8 mouse cellular contexts compared by ENCODE assay signal in genomic region chr11:76027139-76028071, GRCm38 (mm10). TPM values are rescaled to one million over a fixed set of nuclear protein-coding genes. Genes with fewer than 3 reads are reported as not detected.
DNase-seq lines count a peak whose midpoint lies in the region; ATAC-seq and TF ChIP-seq lines count a peak whose summit lies in the region.

Gene Rflnb, minus strand, starts transcription at chr11:76027782.

- TF ChIP-seq POLR2A in brain, embryonic 14.5 days (IDR thresholded peaks at IDR 0.05; ENCODE audit: borderline replicate concordance, extremely low read depth, insufficient read depth, insufficient read length, poor library complexity, severe bottlenecking), result peak; percentile 72

- H3K9me3 ChIP-seq in heart, embryonic 11.5 days (replicated peaks; ENCODE audit: control insufficient read depth, low read length), result no peaks in the 10 kb centered on the region
- no peaks in the 10 kb centered on the region for H3K9me3 ChIP-seq in kidney, embryonic 15.5 days (replicated peaks)
- no peaks in the 10 kb centered on the region for H3K9me3 ChIP-seq in liver, embryonic 14.5 days (ENCODE audit: control insufficient read depth, low read length)
- no peaks in the 10 kb centered on the region for H3K9me3 ChIP-seq in stomach, embryonic 14.5 days (ENCODE audit: control insufficient read depth, low read depth, low read length)

- peak within 1 kb of the TSS; percentile 75 for H3K4me3 ChIP-seq in heart, embryonic 11.5 days (ENCODE audit: low read depth, low read length)
- peak within 1 kb of the TSS; percentile 81 for H3K4me3 ChIP-seq in kidney, embryonic 15.5 days (replicated peaks)
- peak within 1 kb of the TSS; percentile 52 to 62 for H3K4me3 ChIP-seq in liver, embryonic 14.5 days (ENCODE audit: insufficient read depth in 1 of 2, low read depth in 2 of 2, low read length in 2 of 2)
- peak within 1 kb of the TSS; percentile 86 for H3K4me3 ChIP-seq in stomach, embryonic 14.5 days (ENCODE audit: low read depth, low read length)

- H3K4me1 ChIP-seq in heart, embryonic 11.5 days (ENCODE audit: control insufficient read depth, insufficient read depth, low read length), result peaks cover 13% of the 10 kb centered on the region; the same call in 1 of the 2 replicates
- H3K4me1 ChIP-seq in kidney, embryonic 15.5 days, result peaks cover 37% of the 10 kb centered on the region
- peaks cover 0 to 5% of the 10 kb centered on the region in 2 experiments; a peak in 2 of 4 replicates for H3K4me1 ChIP-seq in liver, embryonic 14.5 days (replicated peaks; ENCODE audit: control insufficient read depth in 2 of 2, insufficient read depth in 2 of 2, low read length in 1 of 2)
- peaks cover 15% of the 10 kb centered on the region; the same call in 1 of the 2 replicates for H3K4me1 ChIP-seq in stomach, embryonic 14.5 days (ENCODE audit: control insufficient read depth, insufficient read depth, low read length)

- peaks cover 3% of the 10 kb centered on the region; the same call in 1 of the 2 replicates for H3K36me3 ChIP-seq in heart, embryonic 11.5 days (ENCODE audit: control insufficient read depth, insufficient read depth, low read length)
- H3K36me3 ChIP-seq in kidney, embryonic 15.5 days, result peaks cover 11% of the 10 kb centered on the region
- no peaks in the 10 kb centered on the region for H3K36me3 ChIP-seq in liver, embryonic 14.5 days (replicated peaks; ENCODE audit: control insufficient read depth, insufficient read depth, low read depth)
- H3K36me3 ChIP-seq in stomach, embryonic 14.5 days (ENCODE audit: control insufficient read depth, insufficient read depth, low read length), result peaks cover 9% of the 10 kb centered on the region

- TF ChIP-seq EP300 in liver, embryonic 14.5 days (IDR thresholded peaks at IDR 0.05; ENCODE audit: low read depth), result no peak

- DNase-seq in CD4-positive, CD25-positive, alpha-beta regulatory T cell, adult 2 months (ENCODE audit: low read depth, low spot score), result peak; percentile 70
- DNase-seq in brain, embryonic 14.5 days (ENCODE audit: low read depth), result peak; percentile 79
- peak; percentile 38 to 50 (median 41) for DNase-seq in liver, embryonic 14.5 days (ENCODE audit: low read depth in 3 of 3, low spot score in 3 of 3)
- DNase-seq in neural tube, embryonic 10.5 days (ENCODE audit: extremely low spot score, low spot score), result peak; percentile 88

- peak; percentile 81 for ATAC-seq in erythroblast, adult 5-6 weeks (replicated peaks; ENCODE audit: low FRiP score, poor library complexity, severe bottlenecking)
- ATAC-seq in heart, embryonic 11.5 days (replicated peaks; ENCODE audit: insufficient number of reproducible peaks, low FRiP score, low TSS enrichment), result peak; percentile 83
- peak; percentile 91 for ATAC-seq in kidney, embryonic 15.5 days (replicated peaks; ENCODE audit: low FRiP score)
- peak; percentile 83 for ATAC-seq in liver, embryonic 14.5 days (ENCODE audit: insufficient read depth)
- ATAC-seq in stomach, embryonic 14.5 days (ENCODE audit: insufficient number of reproducible peaks, insufficient read depth, low FRiP score, low read depth), result peak; percentile 88

- peak within 1 kb of the TSS; percentile 97 for H3K4me2 ChIP-seq in heart, embryonic 11.5 days
- H3K4me2 ChIP-seq in kidney, embryonic 15.5 days, result peak within 1 kb of the TSS; percentile 88
- peak within 1 kb of the TSS; percentile 76 for H3K4me2 ChIP-seq in liver, embryonic 14.5 days (ENCODE audit: low read depth)
- peak within 1 kb of the TSS; percentile 69 for H3K4me2 ChIP-seq in stomach, embryonic 14.5 days (replicated peaks; ENCODE audit: low read depth, low read length)

- H3K27me3 ChIP-seq in heart, embryonic 11.5 days (ENCODE audit: control insufficient read depth, insufficient read depth, low read length), result no peaks in the 10 kb centered on the region; the same call in none of the 2 replicates
- peaks cover 5% of the 10 kb centered on the region; the same call in 1 of the 2 replicates for H3K27me3 ChIP-seq in kidney, embryonic 15.5 days
- peaks cover 25% of the 10 kb centered on the region for H3K27me3 ChIP-seq in liver, embryonic 14.5 days (ENCODE audit: control insufficient read depth, insufficient read depth, low read length)
- H3K27me3 ChIP-seq in stomach, embryonic 14.5 days (ENCODE audit: control insufficient read depth, insufficient read depth, low read length), result no peaks in the 10 kb centered on the region

- under 1% methylated on average over 92 of the region's 112 CpGs for WGBS in heart, embryonic 11.5 days (ENCODE audit: insufficient replicate concordance)
- WGBS in kidney, embryonic 15.5 days, result 1% methylated on average over 92 of the region's 112 CpGs
- under 1% methylated on average over 111 of the region's 112 CpGs for WGBS in liver, embryonic 14.5 days (ENCODE audit: insufficient replicate concordance)
- WGBS in stomach, embryonic 14.5 days, result under 1% methylated on average over 106 of the region's 112 CpGs

- TF ChIP-seq CTCF in brain, embryonic 14.5 days (IDR thresholded peaks at IDR 0.05; ENCODE audit: borderline replicate concordance, extremely low read depth, insufficient read depth, insufficient read length), result no peak; the same call in 1 of the 2 replicates
- no peak for TF ChIP-seq CTCF in liver, embryonic 14.5 days (IDR thresholded peaks at IDR 0.05; ENCODE audit: low read depth)

- no peak within 1 kb of the TSS for H3K27ac ChIP-seq in heart, embryonic 11.5 days (ENCODE audit: low read depth, low read length)
- peak within 1 kb of the TSS; percentile 84 for H3K27ac ChIP-seq in kidney, embryonic 15.5 days
- H3K27ac ChIP-seq in liver, embryonic 14.5 days, result no peak within 1 kb of the TSS
- peak within 1 kb of the TSS; percentile 84 for H3K27ac ChIP-seq in stomach, embryonic 14.5 days (ENCODE audit: low read length)

- H3K9ac ChIP-seq in heart, embryonic 11.5 days (ENCODE audit: low read depth, low read length), result peak within 1 kb of the TSS; percentile 80
- peak within 1 kb of the TSS; percentile 70 for H3K9ac ChIP-seq in kidney, embryonic 15.5 days
- H3K9ac ChIP-seq in liver, embryonic 14.5 days (replicated peaks), result peak within 1 kb of the TSS; percentile 23
- H3K9ac ChIP-seq in stomach, embryonic 14.5 days (replicated peaks; ENCODE audit: low read depth, low read length), result peak within 1 kb of the TSS; percentile 83

RNA-seq across cellular contexts. Expression of gene Rflnb, which starts in this region (rescaled TPM):
- 3.4 and 6.0 TPM in 2 replicates for polyA plus RNA-seq in brain, embryonic 14.5 days (2012; rRNA removed)
- total RNA-seq in erythroblast, adult 5-6 weeks (2015; ENCODE audit: low replicate concordance), result 19.6 and 22.5 TPM in 2 replicates
- 23.4 and 23.6 TPM in 2 replicates for total RNA-seq in erythroblast, adult 5-6 weeks (2017; ENCODE audit: low replicate concordance)
- polyA plus RNA-seq in heart, embryonic 11.5 days (2014; fragmentation: Nextera tagmentation; extraction: Ambion mirVana), result 8.3 and 9.0 TPM in 2 replicates
- polyA plus RNA-seq in kidney, embryonic 15.5 days (2015; fragmentation: Nextera tagmentation; extraction: Ambion mirVana), result 27.7 and 30.6 TPM in 2 replicates
- 0.92 and 1.3 TPM in 2 replicates for polyA plus RNA-seq in liver, embryonic 14.5 days (2012; rRNA removed)
- polyA plus RNA-seq in liver, embryonic 14.5 days (2014; fragmentation: Nextera tagmentation; extraction: Ambion mirVana), result 1.9 and 2.3 TPM in 2 replicates
- 42.8 and 44.5 TPM in 2 replicates for polyA plus RNA-seq in stomach, embryonic 14.5 days (2014; fragmentation: Nextera tagmentation; extraction: Ambion mirVana)

Comparison
In these comparisons a context has a peak if more than half of its experiments do, and no peak if none do; other contexts are left out.
1. H3K27ac ChIP-seq: peak in kidney, embryonic 15.5 days (single experiment) and stomach, embryonic 14.5 days (single experiment); none in heart, embryonic 11.5 days (single experiment) and liver, embryonic 14.5 days (single experiment).
2. H3K9ac ChIP-seq: peak in every context shown above with its lines; median percentile 83 in stomach, embryonic 14.5 days; 80 in heart, embryonic 11.5 days; 70 in kidney, embryonic 15.5 days; 23 in liver, embryonic 14.5 days.
3. Peak in every context shown above with its lines, with median percentiles within 50 percentile points of each other: DNase-seq, ATAC-seq, H3K4me2 ChIP-seq and H3K4me3 ChIP-seq.